Mouse (Mus musculus) A20 (cell line): ENCODE results near the gene Cebpzos.

ENCODE experiments used
- DNase-seq: peaks from one replicate; pipeline ENCODE4 v3.0.0-alpha.2; 2011; ENCODE audit warnings: low read depth, low spot score

The Cebpzos gene

DNA sequence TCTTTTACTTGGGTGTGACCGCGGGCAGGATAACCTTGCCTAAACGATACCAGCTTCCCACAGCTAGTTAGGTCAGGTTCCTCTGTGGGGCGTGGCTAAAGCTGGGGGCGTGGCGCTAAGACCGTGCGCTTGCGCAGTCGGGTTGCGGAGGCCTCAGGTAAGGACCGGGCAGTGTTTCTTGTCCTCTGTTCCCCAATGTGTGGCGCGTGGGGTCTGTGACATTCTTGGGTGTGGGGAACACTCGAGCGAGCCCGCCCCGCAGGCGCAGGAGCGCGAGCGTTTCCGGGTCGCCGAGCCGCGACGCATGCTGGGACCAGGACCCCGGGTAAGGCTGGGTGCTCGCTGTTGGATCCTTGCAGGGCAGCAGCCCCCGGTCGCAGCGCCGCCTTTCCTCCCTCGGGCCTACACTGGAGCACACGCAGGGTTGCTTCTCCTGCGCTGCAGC, at the start of gene Cebpzos:
Gene Cebpzos (plus strand): TSS at position 132 of the 445 bp plus-strand sequence.
- peak; percentile 92 for DNase-seq

DNA sequence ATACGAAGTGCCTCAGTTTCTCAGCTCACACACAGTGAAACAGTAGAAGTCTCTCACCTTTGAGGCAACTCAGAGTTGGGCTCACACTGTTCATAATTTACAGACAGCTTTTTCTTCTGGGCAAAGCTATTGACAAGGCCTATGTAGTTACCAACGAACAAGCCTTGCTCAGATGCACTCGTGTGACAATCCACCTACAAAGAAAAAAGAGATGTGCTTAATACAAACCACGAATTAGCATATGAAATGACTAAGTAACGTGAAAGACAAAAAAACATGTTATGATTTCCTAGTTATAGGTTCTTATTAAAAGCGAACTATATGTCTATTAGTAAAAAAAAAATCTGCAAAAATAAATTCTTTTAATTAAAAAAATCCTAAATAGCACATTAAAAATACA, 42.4 kb upstream of the Cebpzos start:
- DNase-seq = no peak

- no peak for DNase-seq
Measured at GRCm38 (mm10) chr17:78881878-78882304, 34.4 kb upstream of the Cebpzos start.

DNA sequence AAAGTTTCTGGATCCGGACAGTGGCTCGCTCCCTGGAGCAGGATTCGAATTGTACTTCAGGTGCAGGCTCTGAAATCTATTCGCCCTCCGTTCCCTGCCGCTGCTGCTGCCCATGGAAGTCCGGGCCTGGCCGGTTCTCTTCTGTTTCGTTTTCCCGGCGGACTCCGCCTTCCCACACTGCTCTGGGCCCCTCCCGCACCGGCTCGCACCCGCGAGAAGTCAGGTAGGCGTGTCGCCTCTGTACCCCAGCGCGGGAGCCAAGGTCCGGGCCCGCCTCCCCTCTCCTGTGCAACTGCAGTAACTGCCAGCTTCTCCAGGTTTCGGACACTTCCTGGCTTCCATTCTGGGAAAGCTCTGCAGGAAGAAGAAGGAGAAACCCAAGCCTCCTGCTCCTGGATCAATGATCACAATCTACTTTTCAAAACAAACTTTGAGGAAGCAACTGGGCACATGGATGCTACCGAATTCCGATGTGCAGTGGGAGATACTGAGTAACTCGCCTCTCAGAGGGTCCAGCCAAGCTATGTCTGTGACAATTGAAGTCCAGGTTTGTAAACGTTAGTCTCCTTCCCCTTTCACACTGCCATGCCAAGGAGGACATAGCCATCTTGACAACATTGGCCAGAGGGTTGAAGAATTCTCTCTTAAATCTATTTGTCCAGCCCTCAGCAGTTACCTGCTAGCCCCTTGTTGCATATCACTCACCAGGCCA, 33.7 kb upstream of the Cebpzos start, which contains the start of gene Eif2ak2:
Gene Eif2ak2 (minus strand): TSS at position 173 of the 712 bp plus-strand sequence.
- DNase-seq = peak; percentile 79

GRCm38 (mm10) chr17:78883291-78883690, 33.0 kb upstream of the Cebpzos start:
- DNase-seq = no peak

GRCm38 (mm10) chr17:78885286-78886065, 30.8 kb upstream of the Cebpzos start:
- no peak for DNase-seq

DNA sequence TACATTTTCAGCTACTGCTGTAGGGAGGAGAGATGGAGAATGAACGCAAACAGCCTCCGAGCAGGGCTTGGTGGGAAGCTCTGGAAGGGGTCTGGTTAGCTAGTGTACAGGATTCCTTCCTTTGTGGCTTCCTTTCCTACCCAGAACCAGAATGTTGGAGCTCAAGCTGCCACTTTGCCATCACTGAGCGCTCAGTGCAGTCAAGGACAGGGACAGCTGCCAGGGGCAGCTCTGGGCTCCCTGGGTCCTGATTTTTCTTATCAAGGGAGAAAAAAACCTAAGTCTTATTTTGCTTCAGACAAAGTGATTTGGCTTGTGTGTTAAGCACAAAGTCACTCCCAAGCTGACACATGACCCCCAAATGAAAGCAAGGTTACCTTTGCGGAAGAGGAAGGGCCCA, 27.7 kb upstream of the Cebpzos start:
- DNase-seq = no peak

- no peak for DNase-seq
Measured at GRCm38 (mm10) chr17:78889184-78889583, 27.1 kb upstream of the Cebpzos start.

DNA sequence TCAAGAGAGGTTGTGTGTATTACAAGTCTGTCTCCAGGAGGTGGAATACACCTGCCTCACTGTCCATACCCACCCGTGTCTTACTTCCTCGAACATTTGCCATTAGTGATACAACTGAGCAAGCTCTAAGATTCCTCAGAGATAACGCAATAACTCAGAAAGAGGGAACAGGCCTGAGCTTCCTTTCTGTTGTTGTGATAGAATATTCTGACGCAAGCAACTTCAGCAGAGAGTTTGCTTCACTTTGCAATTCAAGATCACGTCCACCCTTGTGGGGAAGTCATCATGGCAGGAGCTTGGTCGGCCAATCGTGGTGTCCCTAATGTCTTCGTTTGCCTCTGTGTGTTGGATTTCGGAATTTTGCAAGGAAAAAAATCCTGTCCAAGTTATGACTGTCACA, 25.3 kb upstream of the Cebpzos start:
- no peak for DNase-seq

GRCm38 (mm10) chr17:78894991-78895390, 21.3 kb upstream of the Cebpzos start:
- no peak for DNase-seq

GRCm38 (mm10) chr17:78895394-78895793, 20.9 kb upstream of the Cebpzos start:
- DNase-seq = peak; percentile 24

GRCm38 (mm10) chr17:78903158-78903557, 13.1 kb upstream of the Cebpzos start:
- peak; percentile 36 for DNase-seq

- no peak for DNase-seq
Measured at GRCm38 (mm10) chr17:78906892-78907291, 9.4 kb upstream of the Cebpzos start, which contains the start of gene Sult6b1. Gene Sult6b1, minus strand, starts transcription at chr17:78906992.

GRCm38 (mm10) chr17:78909374-78909773, 6.9 kb upstream of the Cebpzos start:
- no peak for DNase-seq

- DNase-seq = no peak
Measured at GRCm38 (mm10) chr17:78912861-78913281, 3.4 kb upstream of the Cebpzos start.

DNA sequence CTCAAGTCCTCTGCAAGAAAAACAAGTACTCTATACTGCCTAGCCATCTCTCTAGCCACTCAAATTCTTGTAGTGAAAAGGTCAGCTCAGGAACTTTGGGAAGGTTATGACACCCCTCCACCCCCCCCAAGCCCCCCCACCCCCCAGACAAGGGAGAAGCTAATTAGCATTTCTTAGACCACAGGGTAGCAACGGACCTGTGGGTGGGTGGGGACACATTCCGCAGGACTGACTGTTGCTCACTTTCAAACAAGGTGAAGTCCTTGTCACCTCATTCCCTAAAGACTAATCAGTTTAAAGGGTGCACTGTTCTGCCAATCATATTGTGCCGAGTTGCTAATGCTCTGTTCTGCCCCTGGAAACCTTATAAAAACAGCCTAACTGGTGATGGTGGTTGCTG, 2.4 kb upstream of the Cebpzos start:
- no peak for DNase-seq

GRCm38 (mm10) chr17:78915772-78916171, 528 bp upstream of the Cebpzos start:
- DNase-seq = peak; percentile 19

GRCm38 (mm10) chr17:78916899-78917298, 599 bp downstream of the Cebpzos start:
- DNase-seq = no peak

- DNase-seq = no peak
Measured at GRCm38 (mm10) chr17:78917696-78918095, 1.4 kb downstream of the Cebpzos start.

- peak; percentile 52 for DNase-seq
Measured at GRCm38 (mm10) chr17:78935857-78936256, 19.6 kb downstream of the Cebpzos start.

- peak; percentile 98 for DNase-seq
Measured at GRCm38 (mm10) chr17:78936466-78937228, 20.3 kb downstream of the Cebpzos start, which contains the start of the genes Cebpz and Ndufaf7. Gene Cebpz, minus strand, starts transcription at chr17:78937066. Gene Ndufaf7, plus strand, starts transcription at chr17:78937136.
